Mouse (Mus musculus): ENCODE measurements around the gene Ube2c.

Gene Ube2c

DNA sequence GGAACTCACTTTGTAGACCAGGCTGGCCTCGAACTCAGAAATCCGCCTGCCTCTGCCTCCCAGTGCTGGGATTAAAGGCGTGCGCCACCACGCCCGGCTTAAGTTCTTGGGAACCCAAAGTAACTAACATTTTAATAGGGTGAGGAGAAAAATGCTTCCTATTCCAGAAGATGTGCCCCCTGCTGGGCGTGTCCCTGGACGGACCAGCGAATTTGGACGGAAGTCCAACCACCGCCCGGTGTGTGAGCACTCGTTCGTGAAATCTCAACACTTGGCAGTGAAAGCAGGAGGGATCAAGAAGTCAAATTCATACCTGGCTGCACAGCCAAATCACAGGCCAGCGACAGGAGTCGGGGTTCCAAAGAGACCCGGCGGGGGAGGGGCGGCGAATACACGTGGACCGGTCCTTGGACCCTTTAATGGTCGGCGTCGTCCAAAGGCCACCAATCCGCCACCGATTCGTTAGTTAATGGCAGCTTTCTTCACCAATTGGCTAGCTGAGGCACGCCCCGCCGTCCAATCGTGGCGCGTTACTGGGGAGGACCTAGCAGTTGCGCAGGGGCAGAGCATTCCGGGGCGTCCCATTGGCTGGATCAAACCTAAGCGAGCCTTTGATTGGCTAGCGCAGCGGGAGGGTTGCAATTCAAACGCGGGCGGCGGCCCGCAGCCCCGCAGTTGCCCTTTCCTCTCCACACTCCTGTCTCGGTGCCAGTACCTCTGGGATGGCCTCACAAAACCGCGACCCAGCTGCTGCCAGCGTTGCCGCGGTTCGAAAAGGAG is at the start of gene Ube2c:
Ube2c (plus strand) TSS at position 641 of the 780 bp plus-strand sequence.
- peak; percentile 99 for DNase-seq

DNA sequence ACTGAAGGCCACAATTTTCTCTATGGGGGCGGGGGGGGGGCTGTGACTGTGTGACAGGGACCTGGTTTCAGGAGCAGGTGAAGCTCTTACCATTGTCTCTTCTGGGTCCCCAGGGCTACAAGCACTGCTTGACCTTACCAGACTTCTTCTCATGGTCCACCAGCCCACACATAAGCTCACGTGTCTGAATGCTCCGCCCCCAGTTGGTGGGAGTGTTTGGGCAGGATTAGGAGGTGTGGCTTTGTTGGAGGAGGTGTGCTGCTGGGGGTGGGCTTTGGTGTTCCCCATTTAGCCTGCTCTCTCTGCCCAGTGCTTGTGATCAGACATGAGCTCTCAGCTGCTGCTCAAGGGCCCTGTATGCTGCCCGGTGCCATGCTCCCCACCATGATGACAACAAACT is 46.4 kb upstream of the Ube2c start:
- DNase-seq = no peak

DNA sequence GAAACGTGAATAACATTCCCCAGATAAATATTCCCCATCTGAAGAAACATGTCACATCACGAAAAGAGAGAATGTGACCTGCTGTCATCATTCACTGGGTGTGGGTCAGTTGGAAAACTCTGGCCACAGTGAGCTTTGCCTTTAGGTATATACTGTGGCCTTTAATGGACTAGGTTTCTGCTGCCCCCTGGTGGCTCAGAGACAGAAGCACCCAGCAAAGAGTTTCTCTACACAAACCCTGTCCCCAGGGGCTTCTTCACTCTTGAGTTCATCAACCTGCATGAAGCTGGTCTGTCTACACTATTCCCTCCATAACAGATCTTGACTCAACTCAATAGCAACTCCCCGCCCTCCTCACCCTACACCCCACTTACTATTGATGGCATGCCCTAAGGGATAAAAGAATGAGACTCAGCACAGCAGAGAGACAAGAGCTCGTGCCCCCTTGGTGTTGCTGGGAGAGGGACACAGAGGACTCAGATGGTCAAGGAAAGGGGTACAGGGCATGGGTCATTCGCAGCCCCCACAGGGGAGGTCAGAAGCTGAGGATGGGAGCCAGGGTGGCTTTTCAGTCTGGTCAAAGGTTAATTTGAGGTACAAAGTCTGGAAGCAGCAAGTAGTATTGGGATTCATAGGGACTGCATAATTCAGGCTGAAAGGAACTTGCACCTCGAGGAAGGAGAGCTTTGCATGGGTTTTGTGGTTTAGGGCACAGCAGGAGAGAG is 43.6 kb upstream of the Ube2c start:
- peak; percentile 57 to 59 for DNase-seq

DNA sequence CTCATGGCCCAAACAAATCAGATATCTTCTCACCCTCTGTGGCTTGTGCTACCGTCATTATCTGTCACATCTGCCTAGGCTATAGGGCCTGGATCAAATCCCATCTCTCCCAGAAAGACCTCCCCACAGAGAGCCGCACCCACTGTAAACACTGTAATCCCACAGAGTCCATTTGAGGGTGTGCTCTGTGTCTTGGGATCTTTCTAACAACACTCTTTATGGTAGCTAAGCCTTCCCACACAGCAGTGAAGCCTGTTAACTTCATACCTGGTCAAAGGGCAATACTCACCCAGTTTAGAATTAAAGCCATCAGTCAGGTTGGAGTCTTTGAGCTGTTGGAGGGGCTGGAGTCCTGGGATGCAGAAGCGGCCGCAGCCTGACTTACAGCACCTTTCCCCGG is 38.0 kb upstream of the Ube2c start:
- no peak for DNase-seq

DNA sequence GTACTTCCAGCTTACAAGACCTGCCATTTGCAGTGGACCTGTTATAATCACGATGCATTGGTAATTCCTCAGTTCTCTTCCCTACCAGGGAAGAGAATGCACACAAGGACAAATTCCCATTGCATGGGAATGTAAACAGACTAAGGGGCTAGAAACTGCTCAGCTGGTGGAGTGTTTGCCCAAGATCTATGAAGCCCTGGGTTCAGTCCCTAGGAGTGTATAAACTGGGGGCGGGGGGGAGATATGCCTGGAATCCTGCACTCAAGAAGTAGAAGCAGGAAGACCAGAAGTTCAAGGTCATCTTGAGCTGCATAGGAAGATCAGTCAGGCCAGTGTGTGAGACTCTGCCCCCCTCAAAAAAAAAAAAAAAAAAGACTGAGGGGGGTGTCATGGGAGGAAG is 36.4 kb upstream of the Ube2c start:
- no peak for DNase-seq

DNA sequence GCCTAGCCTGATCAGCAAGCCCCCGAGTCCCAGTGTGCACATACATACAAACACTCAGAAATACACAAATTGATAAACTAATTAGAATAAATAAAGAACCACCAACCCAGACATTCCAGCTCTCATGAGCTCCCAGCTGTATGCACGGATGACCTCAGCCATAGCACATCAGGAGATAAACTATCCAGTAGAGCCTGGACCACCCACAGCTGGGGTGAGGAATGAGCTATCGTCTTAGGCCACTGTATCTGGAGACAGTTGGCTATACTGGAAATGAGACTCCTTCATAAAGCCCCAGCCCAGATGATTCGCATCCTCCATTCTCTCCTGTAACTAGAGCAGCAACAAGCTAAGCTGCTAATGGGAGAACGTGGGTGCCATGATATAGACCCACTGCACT is 34.9 kb upstream of the Ube2c start:
- DNase-seq = no peak

DNA sequence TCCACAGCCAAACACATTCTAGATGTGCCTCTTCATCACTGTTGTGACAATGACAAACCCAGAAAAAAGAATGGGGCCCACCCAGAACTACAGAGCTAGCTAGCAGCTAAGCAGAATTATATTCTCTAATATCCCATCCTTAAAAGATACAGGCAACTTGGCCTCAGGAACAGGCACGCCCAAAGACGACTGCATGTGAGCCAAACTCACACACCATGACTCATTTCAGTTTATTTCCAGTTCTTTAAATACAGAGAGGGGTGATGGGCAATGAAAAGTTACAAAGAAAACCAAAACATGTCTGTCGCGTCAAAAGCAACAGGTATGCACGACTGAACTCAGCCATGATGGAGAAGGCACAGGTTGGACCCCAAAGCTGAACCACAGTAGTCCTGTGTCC is 34.3 kb upstream of the Ube2c start:
- DNase-seq = no peak

DNA sequence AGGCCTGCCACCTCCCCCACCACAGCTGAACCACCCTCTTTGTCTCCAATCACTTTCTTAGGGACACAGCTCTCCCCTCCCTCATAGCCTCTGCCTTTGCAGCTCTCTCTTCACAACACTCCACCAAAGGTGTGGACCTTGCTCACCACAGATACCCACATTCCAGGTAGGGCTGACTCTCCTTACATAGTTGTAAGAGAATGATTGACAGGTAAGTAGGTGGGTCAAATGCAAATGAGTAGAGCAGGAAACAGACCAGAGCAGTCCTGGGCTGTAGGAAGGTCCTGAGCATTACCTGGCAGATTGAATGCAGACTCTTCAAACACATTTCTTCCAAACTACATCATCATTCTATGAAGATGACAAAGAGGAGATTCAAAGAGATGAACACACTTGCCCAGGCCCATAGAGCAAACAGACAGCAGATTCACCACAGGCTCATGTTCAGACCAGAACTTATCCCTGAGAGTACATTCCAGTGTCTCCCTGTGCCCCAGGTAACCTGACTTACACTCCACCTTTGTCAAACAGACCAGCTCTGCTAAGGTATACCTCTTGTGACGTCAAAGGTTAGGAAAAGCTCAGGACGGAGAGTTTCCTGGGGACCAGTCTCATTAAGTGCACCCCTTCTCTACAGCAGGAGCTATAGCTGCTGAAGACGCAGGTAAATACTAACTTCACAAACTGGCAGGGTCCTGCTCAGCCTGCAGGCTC is 32.2 kb upstream of the Ube2c start:
- DNase-seq = no peak

DNA sequence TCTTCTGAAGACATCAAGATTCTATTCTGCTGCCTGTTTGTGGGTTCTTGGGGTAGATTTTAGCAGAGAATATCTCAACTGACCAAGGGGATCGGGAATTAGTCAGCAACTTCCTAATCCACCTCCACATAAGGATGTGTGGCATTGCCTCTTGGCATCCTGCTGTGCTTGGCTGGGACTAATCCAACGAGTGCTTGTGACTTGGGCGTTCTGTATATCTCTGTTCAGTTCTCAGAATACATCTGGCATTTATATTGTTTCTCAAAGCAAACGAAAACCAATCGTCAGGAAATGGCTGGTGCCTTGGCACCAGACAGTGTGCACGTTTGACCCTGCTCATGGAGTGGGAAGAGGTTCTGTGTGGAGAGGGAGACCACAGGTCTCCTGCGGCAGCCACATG is 29.8 kb upstream of the Ube2c start:
- no peak for DNase-seq

DNA sequence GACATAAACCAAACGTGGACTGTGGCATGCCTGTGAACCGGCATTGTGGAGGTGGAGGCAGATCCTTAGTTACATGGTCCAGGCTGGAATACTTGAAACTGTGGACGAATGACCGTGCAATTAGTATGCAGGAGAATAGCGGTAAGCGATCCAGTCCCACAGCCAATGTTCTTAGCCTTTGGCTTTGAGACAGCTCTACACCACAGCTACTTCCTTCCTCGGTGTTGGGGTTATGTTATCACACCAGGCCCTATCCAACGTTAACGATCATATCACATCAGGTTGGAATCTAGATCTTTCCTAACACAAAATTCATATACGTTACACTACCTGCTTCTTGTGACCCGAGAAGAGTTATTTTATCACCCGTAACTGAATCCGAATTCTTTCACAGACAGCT is 24.7 kb upstream of the Ube2c start:
- no peak for DNase-seq

DNA sequence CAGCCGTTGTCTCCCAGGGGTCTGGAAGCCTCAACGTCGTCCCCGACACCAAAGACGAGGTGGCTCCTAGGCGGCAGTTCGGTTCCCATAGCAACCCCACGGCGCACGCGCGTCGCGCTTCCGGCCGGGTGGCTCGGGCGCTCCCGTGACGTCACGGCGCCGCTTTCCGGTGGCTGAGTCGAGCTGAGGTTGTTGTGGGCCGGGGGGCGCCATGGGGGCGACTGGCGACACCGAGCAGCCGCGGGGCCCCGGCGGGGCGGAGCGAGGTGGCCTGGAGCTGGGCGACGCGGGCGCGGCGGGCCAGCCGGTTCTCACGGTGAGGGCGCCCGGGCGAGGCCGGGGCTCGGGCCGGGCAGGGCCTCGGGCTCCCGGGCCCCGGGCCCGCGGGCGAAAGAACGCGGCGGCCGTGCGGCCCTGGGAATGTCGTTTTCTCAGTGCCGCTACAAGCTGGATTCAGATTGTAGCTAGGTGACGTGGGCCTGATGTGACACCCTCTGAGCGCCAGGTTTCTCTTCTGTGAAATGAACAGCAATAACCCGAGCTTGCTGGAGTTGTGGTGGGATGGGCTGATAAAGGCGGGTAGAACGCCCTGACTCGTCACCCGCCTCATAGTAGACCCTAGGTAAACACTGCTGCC is 23.7 kb upstream of the Ube2c start, which contains the start of the genes Wfdc3 and Dnttip1:
Wfdc3 (minus strand) TSS at position 89 of the 637 bp plus-strand sequence.
Dnttip1 (plus strand) TSS at position 141 of the 637 bp plus-strand sequence.
- peak; percentile 90 to 93 for DNase-seq

DNA sequence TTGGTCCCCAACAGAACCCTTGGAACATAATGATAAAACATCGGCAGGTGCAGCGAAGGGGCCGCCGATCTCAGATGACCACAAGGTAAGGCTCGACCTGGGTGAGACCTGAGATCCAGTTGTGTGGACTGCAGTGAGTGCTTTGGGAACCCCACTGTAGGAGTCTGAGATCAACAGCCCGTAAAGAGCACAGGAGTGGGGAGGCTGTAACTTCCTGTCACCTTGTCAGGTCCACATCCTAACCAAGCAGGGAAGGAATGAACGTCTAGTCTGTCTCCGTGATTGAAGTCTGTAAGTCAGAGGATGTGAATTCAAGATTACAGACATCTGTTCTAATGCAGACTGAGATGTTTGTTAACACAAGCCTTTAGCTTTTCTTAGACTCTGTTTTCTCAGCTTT is 23.0 kb upstream of the Ube2c start:
- DNase-seq = no peak

DNA sequence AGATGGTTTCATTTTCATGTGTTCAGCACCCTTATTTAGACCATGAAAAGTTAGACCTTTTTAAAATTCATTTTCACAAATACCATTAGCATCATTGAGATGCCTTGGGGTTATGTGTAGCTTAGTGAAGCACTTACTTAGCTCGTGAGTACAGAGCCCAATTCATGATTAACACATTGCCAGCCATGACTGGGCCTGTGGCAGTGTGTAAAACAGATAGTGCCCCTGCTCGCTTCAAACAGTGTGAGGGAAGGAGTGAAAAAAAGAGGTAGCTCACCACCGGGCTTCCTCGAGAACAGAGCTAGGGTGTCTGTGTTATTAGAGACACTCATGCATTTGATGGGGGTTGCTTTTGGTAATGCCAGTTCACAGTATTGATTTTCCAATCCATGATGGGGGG is 21.5 kb upstream of the Ube2c start:
- no peak for DNase-seq

DNA sequence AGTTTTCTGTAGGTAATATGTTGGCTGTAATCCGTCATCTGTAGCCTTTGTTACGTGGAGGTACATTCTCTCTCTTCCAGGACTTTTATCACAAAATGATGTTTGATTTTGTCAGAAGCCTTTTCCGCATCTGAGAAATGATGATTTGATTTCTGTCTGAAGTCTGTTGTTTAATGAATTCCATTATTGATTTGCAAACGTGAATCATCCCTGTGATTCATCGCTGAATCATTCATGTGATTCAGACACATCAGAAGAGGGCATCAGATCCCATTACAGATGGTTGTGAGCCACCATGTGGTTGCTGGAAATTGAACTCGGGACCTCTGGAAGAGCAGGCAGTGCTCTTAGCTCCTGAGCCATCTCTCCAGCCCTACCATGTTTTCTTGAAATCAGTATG is 20.7 kb upstream of the Ube2c start:
- DNase-seq = no peak

DNA sequence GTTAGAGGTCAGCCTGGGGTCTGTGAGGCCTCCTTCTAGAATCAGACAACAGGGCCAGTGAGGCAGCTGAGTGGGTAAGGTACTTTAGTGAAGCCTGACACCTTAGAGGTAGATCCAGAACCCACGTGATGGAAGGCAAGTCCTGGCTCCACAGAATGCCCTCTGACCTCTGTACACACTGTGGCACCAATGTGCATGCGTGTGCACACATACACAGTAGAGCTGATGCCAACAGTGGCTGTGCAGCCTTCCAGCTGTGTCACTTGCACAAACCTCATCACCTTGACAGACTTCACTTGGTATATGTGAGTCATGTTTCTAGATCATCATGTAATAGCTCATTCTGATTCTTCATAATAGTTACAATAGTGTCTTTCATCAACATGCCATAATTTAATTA is 17.2 kb upstream of the Ube2c start:
- DNase-seq = no peak

DNA sequence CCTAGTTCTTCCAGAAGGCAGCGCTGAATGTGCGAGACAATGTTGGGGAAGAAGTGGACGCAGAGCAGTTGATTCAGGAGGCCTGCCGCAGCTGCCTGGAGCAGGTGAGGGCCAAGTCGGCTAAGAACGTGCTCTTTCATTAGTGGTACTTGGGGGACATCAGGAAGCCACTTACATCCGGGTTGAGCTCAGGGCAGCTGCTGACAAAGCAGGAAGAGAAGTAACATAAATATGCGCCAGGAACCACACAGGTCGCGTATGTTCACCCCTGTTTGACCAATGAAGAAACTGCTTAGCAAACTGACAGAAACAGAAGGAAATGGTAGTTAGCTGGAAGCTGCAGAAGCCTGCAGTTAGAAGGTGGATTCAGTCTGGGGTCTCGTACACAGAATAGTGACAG is 15.6 kb upstream of the Ube2c start:
- DNase-seq = no peak

DNA sequence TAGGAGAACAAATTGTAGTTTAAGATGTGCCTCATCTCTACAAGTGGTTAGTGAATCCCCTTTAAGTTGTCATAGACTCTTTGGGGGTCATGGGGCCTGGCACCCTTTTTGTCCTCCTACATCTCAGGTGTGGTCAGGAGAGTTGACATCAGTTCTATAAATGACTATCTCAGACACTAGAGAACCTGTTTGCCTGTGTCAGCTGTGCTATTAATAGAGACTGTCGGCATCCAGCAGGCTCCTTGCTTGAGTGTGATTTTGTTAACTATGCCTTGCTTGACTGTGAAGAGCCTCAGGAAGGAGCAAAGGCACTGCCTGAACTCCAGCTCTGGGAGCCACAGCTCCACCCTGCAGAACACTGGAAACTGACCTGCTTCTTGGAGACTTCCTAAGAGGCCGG is 14.9 kb upstream of the Ube2c start:
- DNase-seq = no peak

DNA sequence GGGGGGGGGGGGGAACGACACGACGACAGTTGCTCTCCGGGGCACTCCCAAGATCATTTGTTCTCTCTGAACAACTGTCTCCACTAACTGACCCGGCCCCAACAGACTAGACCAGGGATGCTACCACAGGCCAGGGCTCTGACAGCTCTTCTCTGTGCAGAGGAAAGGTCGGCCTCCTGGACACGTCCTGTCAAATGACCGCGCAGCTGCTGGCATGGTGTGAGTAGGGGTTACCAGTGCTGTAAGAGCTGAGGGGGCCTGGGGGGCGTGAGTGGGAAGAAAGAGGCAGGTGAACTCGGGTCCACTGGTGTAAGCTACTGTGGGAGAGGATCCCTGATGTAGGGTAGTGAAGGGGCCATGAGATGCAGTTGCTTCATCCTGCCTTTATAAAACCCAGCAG is 11.9 kb upstream of the Ube2c start:
- no peak for DNase-seq

DNA sequence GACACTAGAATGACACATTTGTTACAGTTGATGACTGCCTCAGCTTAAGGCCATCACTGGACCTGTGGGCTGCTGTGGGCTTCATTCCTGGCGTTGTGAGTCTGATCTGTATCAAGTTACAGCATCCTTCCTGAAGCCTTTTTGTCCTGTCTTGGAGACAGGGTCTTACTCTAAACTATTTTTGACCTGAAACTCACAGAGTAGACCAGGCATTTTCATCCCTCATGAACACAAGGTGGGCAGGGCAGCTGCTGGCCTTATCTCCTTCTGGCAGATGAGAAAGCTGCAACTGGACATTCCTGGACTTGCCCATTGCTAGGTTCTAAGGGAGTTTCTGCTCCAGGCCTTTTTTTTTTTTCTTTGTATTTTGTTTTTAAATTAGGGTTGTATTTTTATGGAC is 11.0 kb upstream of the Ube2c start:
- no peak for DNase-seq

DNA sequence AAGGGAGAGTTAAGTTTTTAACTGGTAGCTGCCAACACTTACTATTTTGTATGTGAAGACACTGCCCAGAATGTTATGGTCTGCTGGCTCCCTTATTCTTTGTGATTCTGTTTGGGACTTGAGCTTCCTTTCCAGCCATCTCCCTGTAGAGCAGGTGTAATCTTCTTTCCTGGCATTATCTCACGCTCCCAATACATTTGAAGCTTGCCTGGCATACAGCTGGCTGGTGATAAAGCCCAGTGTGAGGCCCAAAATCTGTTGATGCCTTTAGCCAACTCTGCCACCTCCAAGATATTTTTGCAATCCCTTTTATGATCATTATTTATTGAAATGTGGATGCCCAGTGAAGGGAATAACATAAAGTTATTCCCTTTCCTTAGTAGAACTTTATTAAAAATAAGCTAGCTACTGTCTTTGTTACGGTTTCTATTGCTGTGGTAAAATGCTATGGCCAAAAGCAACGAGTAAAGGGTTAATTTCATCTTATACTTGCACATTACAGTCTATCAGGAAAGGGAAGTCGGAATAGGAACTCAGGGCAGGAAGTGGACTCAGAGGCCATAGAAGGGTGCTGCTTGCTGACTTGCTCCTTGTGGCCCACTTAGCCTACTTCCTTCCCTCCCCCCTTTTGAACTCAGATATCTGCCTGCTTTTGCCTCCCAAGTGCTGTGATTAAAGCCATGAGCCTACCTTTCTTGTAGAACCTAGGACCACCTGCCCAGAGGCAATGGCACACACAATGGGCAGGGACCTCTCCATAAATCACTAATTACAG is 9.5 kb upstream of the Ube2c start:
- no peak for DNase-seq

DNA sequence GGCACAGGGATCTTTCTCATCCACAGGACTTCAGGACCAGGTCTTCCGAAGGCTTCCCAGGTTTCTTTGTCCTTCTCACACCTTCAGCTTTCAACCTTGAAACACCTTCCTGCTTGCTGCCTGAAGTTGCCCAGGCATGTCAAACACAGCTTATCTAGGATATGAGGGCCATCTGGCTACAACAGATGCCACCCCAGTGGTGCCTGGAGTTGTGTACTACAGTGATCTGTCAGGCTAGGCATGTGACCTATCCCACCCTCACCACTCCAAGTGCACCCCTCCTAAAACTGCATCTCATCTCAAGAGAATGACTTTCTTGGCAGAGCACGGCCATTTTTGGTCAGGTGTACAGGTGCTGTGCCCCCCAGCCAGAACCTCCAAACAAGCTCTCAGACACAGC is 8.2 kb upstream of the Ube2c start:
- no peak for DNase-seq

DNA sequence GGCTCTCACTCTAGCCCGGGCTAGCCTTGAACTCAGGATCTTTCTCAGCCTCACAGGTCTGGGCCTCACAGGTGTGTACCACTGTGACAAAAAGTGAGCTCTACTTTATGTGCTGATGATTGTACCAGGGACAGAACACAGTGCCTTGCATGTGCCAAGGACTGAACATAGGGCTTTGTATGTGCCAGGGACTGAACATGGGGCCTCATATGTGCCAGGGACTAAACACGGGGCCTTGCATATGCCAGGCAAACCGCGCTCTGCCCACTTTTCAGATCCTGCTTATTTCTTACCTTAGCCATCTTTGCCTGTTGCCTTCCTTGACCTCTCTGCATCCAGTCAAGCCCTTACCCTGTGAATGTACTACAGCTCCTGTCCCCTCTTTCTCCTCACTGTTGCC is 7.7 kb upstream of the Ube2c start:
- DNase-seq = no peak
